Mouse (Mus musculus): ENCODE data around the gene Magi1. TPM values are rescaled to one million over a fixed set of nuclear protein-coding genes. Genes with fewer than 3 reads are reported as not detected.

The Magi1 gene
- total and polyA plus RNA-seq, 3 experiments = 4.1 to 16.5 (median 14.0) TPM

DNA sequence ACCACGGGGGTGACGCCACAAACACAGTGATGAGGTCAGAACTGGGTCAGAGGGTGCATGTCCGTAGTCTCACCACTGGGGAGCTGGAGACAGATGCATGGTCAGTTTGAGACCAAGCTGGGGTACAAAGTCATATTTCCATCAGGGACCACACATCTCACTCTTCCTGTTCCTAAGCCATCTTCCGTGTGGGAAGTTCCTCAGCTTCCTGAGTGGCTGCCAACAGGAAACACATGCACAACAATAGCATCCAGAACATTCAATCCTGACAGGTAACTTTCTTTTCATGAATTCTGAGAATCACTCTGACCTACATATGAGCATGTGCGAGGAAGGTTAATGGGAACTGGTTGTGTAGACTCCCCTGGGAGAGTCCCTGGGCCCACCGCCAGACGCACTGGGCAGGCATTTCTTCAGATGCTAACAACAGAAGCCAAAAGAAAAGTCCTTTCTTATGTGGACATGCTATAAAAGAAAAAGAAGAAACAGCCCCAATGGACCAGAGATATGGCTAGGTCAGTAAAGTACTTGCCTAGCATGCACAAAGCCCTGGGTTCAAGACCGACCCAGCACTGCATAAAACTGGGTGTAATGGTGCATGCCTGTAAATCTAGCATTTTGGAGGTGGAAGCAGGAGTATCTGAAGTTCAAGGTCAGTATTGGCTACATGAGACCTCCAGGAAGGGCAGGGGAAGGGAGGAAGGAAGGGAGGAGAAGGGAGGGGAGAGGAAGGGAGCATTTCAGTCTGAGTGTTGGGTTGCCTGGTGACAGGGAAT lies 138.1 kb downstream of the Magi1 start:
- Histone ChIP-seq H3K27ac (peak overlapping the region; percentile 55), H3K79me2 (replicated peaks; ENCODE audit: control insufficient read depth, insufficient read depth, low read length) (peaks cover 2% of the 10 kb centered on the region; the same call in 1 of the 2 replicates)
- 40% methylated on average over 8 of the region's 8 CpGs for WGBS

GRCm38 (mm10) chr6:94142493-94142892 lies 141.2 kb downstream of the Magi1 start:
- H3K27me3 ChIP-seq (ENCODE audit: control insufficient read depth, insufficient read depth, low read length) = no peaks in the 10 kb centered on the region
- peaks cover 11% of the 10 kb centered on the region for H3K4me1 ChIP-seq (ENCODE audit: control insufficient read depth, insufficient read depth, low read length)
- H3K9ac ChIP-seq (ENCODE audit: low read depth, low read length) = no peak overlapping the region
- no peak overlapping the region for H3K27ac ChIP-seq
- intact Hi-C loops (cut with DNase I) = no loop called here
- WGBS = 66% methylated on average over 2 of the region's 2 CpGs
- H3K79me2 ChIP-seq (replicated peaks; ENCODE audit: control insufficient read depth, insufficient read depth, low read length) = 0 out of 2 replicates have a peak, but pooled peaks cover 2% of the 10 kb centered on the region
- no peak for TF ChIP-seq EP300 (IDR thresholded peaks at IDR 0.05; ENCODE audit: insufficient read depth, low read depth, low read length)
- TF ChIP-seq POLR2A (IDR thresholded peaks at IDR 0.05; ENCODE audit: insufficient read depth, low read depth, low read length) = no peak
- no peak for TF ChIP-seq CTCF (IDR thresholded peaks at IDR 0.05)
- H3K36me3 ChIP-seq (ENCODE audit: control insufficient read depth, insufficient read depth, low read length) = peaks cover 6% of the 10 kb centered on the region; the same call in 1 of the 2 replicates
- no peak overlapping the region for H3K4me3 ChIP-seq
- no peak for DNase-seq

More for the DNA sequence above, 138.1 kb downstream of the Magi1 start:
- peaks cover 12% of the 10 kb centered on the region for H3K4me1 ChIP-seq (ENCODE audit: control insufficient read depth, insufficient read depth, low read length)
- H3K4me3 ChIP-seq = no peak overlapping the region
- no peaks in the 10 kb centered on the region for H3K27me3 ChIP-seq (ENCODE audit: control insufficient read depth, insufficient read depth, low read length)
- H3K36me3 ChIP-seq (ENCODE audit: control insufficient read depth, insufficient read depth, low read length) = peaks cover 6% of the 10 kb centered on the region; the same call in 1 of the 2 replicates
- no peak overlapping the region for H3K9ac ChIP-seq (ENCODE audit: low read depth, low read length)
- TF ChIP-seq CTCF (IDR thresholded peaks at IDR 0.05) (peak; percentile 23), EP300 (IDR thresholded peaks at IDR 0.05; ENCODE audit: insufficient read depth, low read depth, low read length) (peak; percentile 67; the same call in 1 of the 2 replicates), POLR2A (IDR thresholded peaks at IDR 0.05; ENCODE audit: insufficient read depth, low read depth, low read length) (no peak)
- DNase-seq = peak; percentile 85
- intact Hi-C loops (cut with DNase I) = loop anchor here (1.0 kb wide), 2 partner anchors 40 to 138 kb away; partner anchors contain the start of gene Magi1

DNA sequence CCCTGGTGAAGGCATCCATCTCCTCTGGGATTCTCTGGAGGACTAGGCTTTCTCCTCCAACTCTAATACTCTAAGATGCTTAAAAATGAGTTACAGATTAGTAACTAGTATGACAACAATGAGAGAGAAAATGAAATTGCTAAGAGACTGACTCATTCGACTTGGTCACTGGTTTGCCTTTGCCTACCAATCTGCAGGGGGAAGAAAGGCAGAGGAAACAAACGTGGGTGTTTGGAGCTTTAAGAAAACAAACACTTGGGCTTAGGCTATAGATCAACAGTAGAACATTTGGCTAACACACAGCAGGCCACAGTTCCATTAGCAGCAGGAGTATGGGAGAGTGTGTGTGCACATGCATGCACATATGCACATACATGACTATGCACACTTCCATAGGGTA lies 142.2 kb downstream of the Magi1 start:
- no peak overlapping the region for H3K27ac ChIP-seq
- peaks cover 4% of the 10 kb centered on the region; the same call in 1 of the 2 replicates for H3K36me3 ChIP-seq (ENCODE audit: control insufficient read depth, insufficient read depth, low read length)
- H3K9ac ChIP-seq (ENCODE audit: low read depth, low read length) = no peak overlapping the region
- WGBS = 40% methylated on average over 2 of the region's 2 CpGs
- H3K27me3 ChIP-seq (ENCODE audit: control insufficient read depth, insufficient read depth, low read length) = no peaks in the 10 kb centered on the region
- intact Hi-C loops (cut with DNase I) = no loop called here
- no peak for DNase-seq
- 0 out of 2 replicates have a peak, but pooled peaks cover 2% of the 10 kb centered on the region for H3K79me2 ChIP-seq (replicated peaks; ENCODE audit: control insufficient read depth, insufficient read depth, low read length)
- TF ChIP-seq CTCF (IDR thresholded peaks at IDR 0.05) = no peak
- TF ChIP-seq EP300 (IDR thresholded peaks at IDR 0.05; ENCODE audit: insufficient read depth, low read depth, low read length) = no peak
- no peak for TF ChIP-seq POLR2A (IDR thresholded peaks at IDR 0.05; ENCODE audit: insufficient read depth, low read depth, low read length)
- no peak overlapping the region for H3K4me3 ChIP-seq
- peaks cover 6% of the 10 kb centered on the region for H3K4me1 ChIP-seq (ENCODE audit: control insufficient read depth, insufficient read depth, low read length)

DNA sequence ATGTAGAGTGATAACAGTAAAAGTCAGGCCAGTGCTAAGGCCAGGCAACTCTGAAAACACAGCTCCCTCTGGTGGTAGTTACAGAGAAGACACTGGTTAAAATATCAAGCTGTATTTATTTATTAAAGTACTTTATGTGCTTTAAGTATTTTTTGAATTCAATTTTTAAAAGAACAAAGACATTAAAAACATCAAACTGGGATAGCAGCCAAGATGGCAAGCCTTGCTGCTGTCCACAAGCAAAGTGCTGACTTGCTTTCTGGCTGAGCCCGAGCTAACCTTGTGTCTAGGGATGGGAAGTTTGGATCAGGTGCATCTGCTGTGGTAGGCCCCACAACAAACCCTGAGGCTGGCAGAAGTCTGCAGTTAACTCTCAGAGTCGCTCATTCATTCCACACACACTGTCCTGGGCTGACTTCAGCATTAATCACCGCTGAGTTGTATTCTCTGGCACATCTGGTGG lies 143.7 kb downstream of the Magi1 start:
- Histone ChIP-seq H3K36me3 (ENCODE audit: control insufficient read depth, insufficient read depth, low read length) (no peaks in the 10 kb centered on the region), H3K4me1 (ENCODE audit: control insufficient read depth, insufficient read depth, low read length) (peaks cover 2% of the 10 kb centered on the region; the same call in 1 of the 2 replicates), H3K9ac (ENCODE audit: low read depth, low read length) (no peak overlapping the region), H3K4me3 (no peak overlapping the region), H3K79me2 (replicated peaks; ENCODE audit: control insufficient read depth, insufficient read depth, low read length) (0 out of 2 replicates have a peak, but pooled peaks cover 2% of the 10 kb centered on the region), H3K27me3 (ENCODE audit: control insufficient read depth, insufficient read depth, low read length) (no peaks in the 10 kb centered on the region), H3K27ac (no peak overlapping the region)
- no peak for DNase-seq
- 72% methylated on average over 3 of the region's 3 CpGs for WGBS
- intact Hi-C loops (cut with DNase I) = loop anchor here (2.0 to 5.0 kb wide), 2 partner anchors 59 to 153 kb away; no protein-coding TSS in a partner anchor
- no peak for TF ChIP-seq EP300 (IDR thresholded peaks at IDR 0.05; ENCODE audit: insufficient read depth, low read depth, low read length)
- TF ChIP-seq POLR2A (IDR thresholded peaks at IDR 0.05; ENCODE audit: insufficient read depth, low read depth, low read length) = no peak
- peak; percentile 83 for TF ChIP-seq CTCF (IDR thresholded peaks at IDR 0.05)

GRCm38 (mm10) chr6:94136693-94137092 lies 147.0 kb downstream of the Magi1 start:
- peaks cover 4% of the 10 kb centered on the region; the same call in 1 of the 2 replicates for H3K79me2 ChIP-seq (replicated peaks; ENCODE audit: control insufficient read depth, insufficient read depth, low read length)
- H3K27ac ChIP-seq = no peak overlapping the region
- no peak overlapping the region for H3K4me3 ChIP-seq
- intact Hi-C loops (cut with DNase I) = loop anchor here (5.0 kb wide), 1 partner anchor 149 kb away; no protein-coding TSS in a partner anchor
- no peaks in the 10 kb centered on the region for H3K27me3 ChIP-seq (ENCODE audit: control insufficient read depth, insufficient read depth, low read length)
- 73% methylated on average over 3 of the region's 3 CpGs for WGBS
- TF ChIP-seq CTCF (IDR thresholded peaks at IDR 0.05) = no peak
- no peak for TF ChIP-seq EP300 (IDR thresholded peaks at IDR 0.05; ENCODE audit: insufficient read depth, low read depth, low read length)
- no peak for TF ChIP-seq POLR2A (IDR thresholded peaks at IDR 0.05; ENCODE audit: insufficient read depth, low read depth, low read length)
- no peak overlapping the region for H3K9ac ChIP-seq (ENCODE audit: low read depth, low read length)
- H3K4me1 ChIP-seq (ENCODE audit: control insufficient read depth, insufficient read depth, low read length) = peaks cover 3% of the 10 kb centered on the region
- no peak for DNase-seq
- H3K36me3 ChIP-seq (ENCODE audit: control insufficient read depth, insufficient read depth, low read length) = no peaks in the 10 kb centered on the region
